Mouse (Mus musculus) adrenal gland, postnatal 10 days (tissue): ENCODE data around the gene Wdr54. TPM values are rescaled to one million over a fixed set of nuclear protein-coding genes. Genes with fewer than 3 reads are reported as not detected.
A peak's percentile ranks its signal among the peaks of the same experiment; 100 is the strongest.

ENCODE experiments used
- DNase-seq: peaks from one replicate; pipeline ENCODE4 v3.0.0; 2021; ENCODE audit warnings: mixed read lengths
- total RNA-seq, 2 experiments: library from RNA; stranded (reverse); gene quantifications; 2 replicates each; pipeline ENCODE4 v1.2.3; 2021

Wdr54 gene
- total RNA-seq, 2 experiments from 2014 or later = 2.0 to 2.2 TPM

DNA sequence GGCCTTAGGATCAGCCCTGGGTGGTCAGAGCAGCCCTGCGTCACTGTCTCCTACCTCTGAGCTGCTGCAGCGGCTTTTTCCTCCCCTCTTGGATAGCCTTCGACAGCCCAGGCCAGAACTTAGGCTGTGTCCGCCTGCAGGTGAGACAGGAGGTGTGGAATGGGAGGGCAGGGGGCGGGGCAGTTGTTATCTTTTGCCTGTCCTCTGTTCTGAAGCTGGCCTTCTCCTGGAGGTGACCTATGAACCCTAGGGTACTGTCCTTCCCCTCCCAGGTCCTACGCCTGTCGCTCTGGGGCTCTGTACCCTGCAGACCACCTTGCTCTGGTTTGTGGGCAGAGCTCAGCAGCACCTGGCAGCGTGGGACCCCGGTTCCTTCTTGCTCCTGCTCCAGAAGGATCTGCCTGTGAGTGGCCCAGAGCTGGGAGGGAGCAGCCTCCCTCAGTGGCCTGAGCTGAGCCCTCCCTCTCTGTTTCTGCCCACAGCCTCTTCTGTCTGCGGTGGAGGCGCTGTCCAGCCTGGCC lies 53.0 kb downstream of the Wdr54 start:
- no peak for DNase-seq

DNA sequence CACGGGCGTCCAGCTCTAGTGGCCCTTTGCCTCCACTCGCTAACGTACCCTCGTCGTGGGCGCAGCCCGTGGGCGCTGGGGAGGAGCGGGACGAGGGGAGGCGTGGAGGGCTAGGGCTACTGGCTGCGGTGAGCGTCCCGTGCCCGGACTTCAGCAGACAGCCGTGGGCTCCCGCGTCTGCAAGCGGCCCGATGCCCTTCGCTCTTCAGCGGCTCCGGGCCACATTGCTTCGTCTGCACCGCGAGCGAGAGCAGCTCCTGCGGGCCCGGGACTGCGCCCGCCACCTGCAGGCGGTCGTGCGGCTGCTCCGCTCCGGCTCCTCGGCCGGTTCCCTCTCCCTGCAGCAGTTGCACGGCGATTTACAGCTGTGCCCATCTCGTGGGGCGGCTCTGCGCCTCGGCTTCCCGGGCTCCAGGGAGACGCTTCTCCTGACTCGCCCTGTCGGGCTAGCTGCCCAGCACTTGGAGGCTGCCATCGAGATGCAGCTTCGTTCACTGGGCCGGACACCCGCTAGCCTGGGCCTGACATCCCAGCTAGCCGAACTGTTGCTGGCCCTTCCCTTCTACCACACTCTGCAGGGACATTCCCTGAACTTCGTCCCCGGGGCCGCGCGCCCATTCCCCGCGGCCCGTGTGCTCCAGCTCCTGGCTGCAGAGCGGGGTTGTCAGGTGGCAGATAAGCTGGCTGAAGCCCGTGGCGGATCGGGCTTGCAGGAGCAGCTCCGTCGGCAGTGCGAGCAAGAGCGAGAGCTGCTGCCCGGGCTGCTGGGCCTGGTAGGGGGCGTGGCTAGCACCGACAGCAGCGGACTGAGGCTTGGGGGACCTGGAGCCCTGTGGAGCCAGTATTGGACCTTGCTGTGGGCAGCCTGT lies 54.3 kb downstream of the Wdr54 start:
- peak; percentile 80 for DNase-seq

DNA sequence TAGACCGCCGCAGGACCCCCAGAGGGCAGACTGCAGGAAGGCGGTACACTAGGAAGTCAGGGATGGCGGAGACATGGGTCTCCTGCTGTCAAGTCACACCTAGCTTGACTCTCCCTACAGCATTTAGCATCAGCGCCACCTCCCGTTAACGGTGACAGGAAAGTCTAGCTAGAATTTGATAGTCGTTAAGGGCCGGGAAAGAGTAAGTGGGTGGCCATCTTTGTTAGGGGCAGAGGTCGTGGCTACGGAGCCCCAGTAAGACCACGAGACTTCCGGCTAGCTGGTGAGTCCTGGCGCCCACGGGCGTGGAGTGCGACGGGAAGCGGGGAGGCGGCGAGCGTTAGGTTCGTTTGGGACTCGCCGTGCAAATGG lies 54.9 kb downstream of the Wdr54 start, which contains the start of the genes Ccdc142 and Gm42688:
TSS of gene Ccdc142 (plus strand) at position 286 of the 372 bp plus-strand sequence.
TSS of gene Gm42688 (plus strand) at position 302 of the 372 bp plus-strand sequence.
- DNase-seq = peak; percentile 92

Other genes with a start within 250 kb of the Wdr54 start
- gene Sema4f, start 216.6 kb downstream of the Wdr54 start, total RNA-seq = 1 to 10 TPM; 1.0 to 2.8 TPM
- under 1 TPM; 0.36 to 0.39 TPM for gene M1ap, start 209.5 kb downstream of the Wdr54 start, total RNA-seq
- gene Dok1, start 122.9 kb downstream of the Wdr54 start, total RNA-seq = 10 to 100 TPM in 1 of 2 experiments, 1 to 10 TPM in 1; 9.8 to 11.2 TPM
- gene Loxl3, start 122.2 kb downstream of the Wdr54 start, total RNA-seq = 1 to 10 TPM; 4.8 to 6.0 TPM
- 100 to 1,000 TPM; 143 to 149 TPM for gene Aup1, start 101.9 kb downstream of the Wdr54 start, total RNA-seq
- gene Htra2, start 101.1 kb downstream of the Wdr54 start, total RNA-seq = 10 to 100 TPM; 53.4 to 60.5 TPM
- 1 to 10 TPM; 3.7 TPM for gene Dqx1, start 98.6 kb downstream of the Wdr54 start, total RNA-seq
- 10 to 100 TPM; 11.9 to 14.3 TPM for gene Tlx2, start 86.1 kb downstream of the Wdr54 start, total RNA-seq
- gene Pcgf1, start 78.5 kb downstream of the Wdr54 start, total RNA-seq = 10 to 100 TPM; 26.4 to 34.2 TPM
- 1 to 10 TPM; 5.8 to 8.7 TPM for gene Lbx2, start 70.0 kb downstream of the Wdr54 start, total RNA-seq
- gene Ccdc142, start 54.8 kb downstream of the Wdr54 start, total RNA-seq = 1 to 10 TPM; 2.4 to 7.9 TPM
- gene Gm42688, start 54.8 kb downstream of the Wdr54 start, total RNA-seq = 1 to 10 TPM; 2.9 to 6.5 TPM
- 100 to 1,000 TPM; 109 to 115 TPM for gene Mrpl53, start 47.4 kb downstream of the Wdr54 start, total RNA-seq
- 10 to 100 TPM; 42.7 to 48.9 TPM for gene Mogs, start 40.9 kb downstream of the Wdr54 start, total RNA-seq
- 10 to 100 TPM; 61.1 to 82.1 TPM for gene Wbp1, start 34.8 kb downstream of the Wdr54 start, total RNA-seq
- gene Ino80b, start 31.0 kb downstream of the Wdr54 start, total RNA-seq = 10 to 100 TPM; 20.7 to 25.7 TPM
- gene Rtkn, start 20.9 kb downstream of the Wdr54 start, total RNA-seq = 10 to 100 TPM; 10.9 to 19.8 TPM
- under 1 TPM; 0.24 to 0.39 TPM for gene 1700003E16Rik, start within 50 bp of the Wdr54 start, total RNA-seq
- gene Dctn1, start 9.5 kb upstream of the Wdr54 start, total RNA-seq = 100 to 1,000 TPM; 101 to 119 TPM
- gene Slc4a5, start 63.4 kb upstream of the Wdr54 start, total RNA-seq = under 1 TPM; 0.12 to 0.15 TPM
- 10 to 100 TPM; 16.6 to 24.3 TPM for gene Mthfd2, start 169.5 kb upstream of the Wdr54 start, total RNA-seq
- 10 to 100 TPM; 66.1 to 71.9 TPM for gene Mob1a, start 169.6 kb upstream of the Wdr54 start, total RNA-seq
- gene Bola3, start 192.8 kb upstream of the Wdr54 start, total RNA-seq = 100 to 1,000 TPM; 243 to 293 TPM